Mouse (Mus musculus): ENCODE data around the gene Fastk.
A peak's percentile ranks its signal among the peaks of the same experiment; 100 is the strongest.

Fastk gene

GRCm38 (mm10) chr5:24444746-24445427 is at the start of gene Fastk:
Fastk (minus strand) TSS chr5:24445287.
- peak; percentile 95 for DNase-seq

GRCm38 (mm10) chr5:24492546-24493285 is 47.6 kb upstream of the Fastk start:
- DNase-seq: no peak

GRCm38 (mm10) chr5:24490413-24490920 is 45.4 kb upstream of the Fastk start:
- DNase-seq: no peak

GRCm38 (mm10) chr5:24486738-24487137 is 41.7 kb upstream of the Fastk start:
- DNase-seq: no peak

- peak; percentile 81 for DNase-seq
These were observed 41.0 kb upstream of the Fastk start for GRCm38 (mm10) chr5:24486097-24486496.

- no peak for DNase-seq
These were observed 39.9 kb upstream of the Fastk start for GRCm38 (mm10) chr5:24484963-24485362.

GRCm38 (mm10) chr5:24483326-24483725 is 38.2 kb upstream of the Fastk start:
- DNase-seq: peak; percentile 57

- no peak for DNase-seq
These were observed 37.4 kb upstream of the Fastk start for GRCm38 (mm10) chr5:24482247-24483079.

- peak; percentile 53 for DNase-seq
These were observed 36.6 kb upstream of the Fastk start for GRCm38 (mm10) chr5:24481647-24482046.

- no peak for DNase-seq
These were observed 32.8 kb upstream of the Fastk start for GRCm38 (mm10) chr5:24477909-24478308.

- no peak for DNase-seq
These were observed 30.6 kb upstream of the Fastk start for GRCm38 (mm10) chr5:24475476-24476241.

- peak; percentile 64 for DNase-seq
These were observed 29.7 kb upstream of the Fastk start for GRCm38 (mm10) chr5:24474723-24475261.

GRCm38 (mm10) chr5:24474025-24474722 is 29.1 kb upstream of the Fastk start:
- DNase-seq: no peak

- DNase-seq: no peak
These were observed 28.0 kb upstream of the Fastk start for GRCm38 (mm10) chr5:24472884-24473619.

- DNase-seq: peak; percentile 81
These were observed 25.5 kb upstream of the Fastk start for GRCm38 (mm10) chr5:24470600-24470999.

- no peak for DNase-seq
These were observed 21.7 kb upstream of the Fastk start for GRCm38 (mm10) chr5:24466762-24467161.

GRCm38 (mm10) chr5:24455613-24456012 is 10.5 kb upstream of the Fastk start:
- no peak for DNase-seq

GRCm38 (mm10) chr5:24455076-24455475 is 10.0 kb upstream of the Fastk start:
- no peak for DNase-seq

- no peak for DNase-seq
These were observed 8.9 kb upstream of the Fastk start for GRCm38 (mm10) chr5:24453985-24454303.

- no peak for DNase-seq
These were observed 8.3 kb upstream of the Fastk start for GRCm38 (mm10) chr5:24453283-24453984.

All from thymus, postnatal 14 days (tissue).